Mouse (Mus musculus) skeletal muscle tissue, adult 2 months (tissue): ENCODE measurements at regions not wholly inside any gene's neighbourhood (a gene's known extent, or its start where the extent isn't known, plus 50 kb on each side); places are given as distances from the start of the nearest gene placed in this dataset.
A peak's percentile ranks its signal among the peaks of the same experiment; 100 is the strongest.

Experiments
- DNase-seq: peaks from one replicate; pipeline ENCODE4 v3.0.0-alpha.2; 2012; ENCODE audit warnings: low read depth, low spot score

GRCm38 (mm10) chr7:133378338-133378737 lies 223.6 kb downstream of the Tex36 start:
- DNase-seq = no peak

GRCm38 (mm10) chr7:133376833-133377484 lies 225.0 kb downstream of the Tex36 start:
- DNase-seq = no peak

GRCm38 (mm10) chr7:133372695-133373094 lies 229.3 kb downstream of the Tex36 start:
- DNase-seq = no peak

GRCm38 (mm10) chr7:133370542-133370941 lies 231.4 kb downstream of the Tex36 start:
- no peak for DNase-seq

GRCm38 (mm10) chr7:133364601-133365000 lies 237.4 kb downstream of the Tex36 start:
- DNase-seq = no peak

- DNase-seq = peak; percentile 6
Measured at GRCm38 (mm10) chr7:133328717-133329116, 204.6 kb upstream of the Ctbp2 start.

GRCm38 (mm10) chr7:133325548-133326190 lies 201.5 kb upstream of the Ctbp2 start:
- DNase-seq = no peak

GRCm38 (mm10) chr7:133323955-133324354 lies 199.8 kb upstream of the Ctbp2 start:
- no peak for DNase-seq

- no peak for DNase-seq
Measured at GRCm38 (mm10) chr7:133317511-133317910, 193.4 kb upstream of the Ctbp2 start.

GRCm38 (mm10) chr7:133316701-133317475 lies 192.7 kb upstream of the Ctbp2 start:
- DNase-seq = no peak

GRCm38 (mm10) chr7:133315197-133316029 lies 191.3 kb upstream of the Ctbp2 start:
- DNase-seq = no peak

- no peak for DNase-seq
Measured at GRCm38 (mm10) chr7:133313115-133313514, 189.0 kb upstream of the Ctbp2 start.

- no peak for DNase-seq
Measured at GRCm38 (mm10) chr7:133311116-133311801, 187.1 kb upstream of the Ctbp2 start.

GRCm38 (mm10) chr7:133304461-133304860 lies 180.3 kb upstream of the Ctbp2 start:
- DNase-seq = no peak

- DNase-seq = no peak
Measured at GRCm38 (mm10) chr7:133290471-133290870, 166.3 kb upstream of the Ctbp2 start.

- DNase-seq = no peak
Measured at GRCm38 (mm10) chr7:133288236-133288635, 164.1 kb upstream of the Ctbp2 start.

GRCm38 (mm10) chr7:133286836-133287235 lies 162.7 kb upstream of the Ctbp2 start:
- DNase-seq = no peak

- no peak for DNase-seq
Measured at GRCm38 (mm10) chr7:133286216-133286615, 162.1 kb upstream of the Ctbp2 start.

GRCm38 (mm10) chr7:133262161-133262560 lies 138.0 kb upstream of the Ctbp2 start:
- no peak for DNase-seq

GRCm38 (mm10) chr7:133259143-133259542 lies 135.0 kb upstream of the Ctbp2 start:
- no peak for DNase-seq

- DNase-seq = no peak
Measured at GRCm38 (mm10) chr7:133256831-133257230, 132.7 kb upstream of the Ctbp2 start.
